25 mouse cellular contexts compared by ENCODE assay signal in genomic region chr12:77107251-77107650, GRCm38 (mm10).
DNase-seq lines count a peak whose midpoint lies in the region; ATAC-seq and TF ChIP-seq lines count a peak whose summit lies in the region.
"Had no signal": no experiment of that assay in that cellular context is flagged by ENCODE, and none has a peak within 500 bp of the region (broad histone marks: within the 10 kb centered on the region; RNA-seq: fewer than 3 reads in every experiment).

No protein-coding gene starts in this region.

- H3K9me3 ChIP-seq in liver, postnatal 0 days (ENCODE audit: low read length) = no peaks in the 10 kb centered on the region
- H3K9me3 ChIP-seq: embryonic facial prominence, embryonic 10.5 days; forebrain, embryonic 15.5 days; heart, embryonic 15.5 days; hindbrain, embryonic 13.5 days; limb, embryonic 15.5 days; liver, embryonic 15.5 days; stomach, embryonic 15.5 days had no signal

- no peaks in the 10 kb centered on the region for H3K79me2 ChIP-seq in liver, adult 2 months (ENCODE audit: control insufficient read depth, insufficient read depth, low read length)

- peak; percentile 45 for DNase-seq in cerebellum, adult 9-10 months
- no peak for DNase-seq in cerebellum, postnatal 14 days
- DNase-seq in liver, adult 2 months (ENCODE audit: extremely low read depth, low read depth, low spot score) = peak; percentile 56
- DNase-seq in liver, postnatal 0 days = no peak
- DNase-seq in adipocyte (ENCODE audit: low spot score) = peak; percentile 21
- DNase-seq in lung, postnatal 36 days = peak; percentile 37
- DNase-seq in kidney, adult 11 months = no peak
- DNase-seq in gastrocnemius, adult 8-10 months (ENCODE audit: low spot score in 2 of 2) = no peak
- DNase-seq: adrenal gland, postnatal 36 days; gastrocnemius, postnatal 36 days; heart, postnatal 36 days; kidney, adult 2 months; left cerebral cortex, postnatal 4 days; right cerebral cortex, postnatal 4 days had no signal

- no peak overlapping the region for H3K4me3 ChIP-seq in liver, adult 2 months (ENCODE audit: insufficient read depth, low read depth, low read length)
- H3K4me3 ChIP-seq in liver, postnatal 0 days (ENCODE audit: low read depth, low read length) = no peak overlapping the region
- H3K4me3 ChIP-seq: embryonic facial prominence, embryonic 10.5 days; forebrain, embryonic 15.5 days; heart, embryonic 15.5 days; hindbrain, embryonic 13.5 days; left cerebral cortex, adult 2 months; limb, embryonic 15.5 days; liver, embryonic 15.5 days; stomach, embryonic 15.5 days had no signal

- no peak overlapping the region for H3K4me2 ChIP-seq in liver, postnatal 0 days (ENCODE audit: low read depth, low read length)
- H3K4me2 ChIP-seq: forebrain, embryonic 15.5 days; heart, embryonic 15.5 days; hindbrain, embryonic 13.5 days; limb, embryonic 15.5 days; liver, embryonic 15.5 days; midbrain, embryonic 11.5 days; stomach, embryonic 15.5 days had no signal

- no peak for TF ChIP-seq EP300 in liver, postnatal 0 days (IDR thresholded peaks at IDR 0.05; ENCODE audit: low read depth)

- H3K4me1 ChIP-seq in liver, adult 2 months (ENCODE audit: control insufficient read depth, insufficient read depth, low read length) = 0 out of 2 replicates have a peak, but pooled peaks cover 2% of the 10 kb centered on the region
- H3K4me1 ChIP-seq in liver, postnatal 0 days (ENCODE audit: insufficient read depth) = peaks cover 3% of the 10 kb centered on the region; the same call in 1 of the 2 replicates
- H3K4me1 ChIP-seq: embryonic facial prominence, embryonic 10.5 days; forebrain, embryonic 15.5 days; heart, embryonic 15.5 days; hindbrain, embryonic 13.5 days; limb, embryonic 15.5 days; stomach, embryonic 15.5 days had no signal

- H3K36me3 ChIP-seq in liver, adult 2 months (ENCODE audit: control insufficient read depth, insufficient read depth, low read length) = no peaks in the 10 kb centered on the region
- H3K36me3 ChIP-seq in liver, postnatal 0 days (replicated peaks; ENCODE audit: insufficient read depth, low read length) = no peaks in the 10 kb centered on the region
- H3K36me3 ChIP-seq: embryonic facial prominence, embryonic 10.5 days; forebrain, embryonic 15.5 days; heart, embryonic 15.5 days; hindbrain, embryonic 13.5 days; limb, embryonic 15.5 days; liver, embryonic 15.5 days; stomach, embryonic 15.5 days had no signal

- no peaks in the 10 kb centered on the region for H3K27me3 ChIP-seq in liver, adult 2 months (ENCODE audit: control insufficient read depth, insufficient read depth, low read length)
- H3K27me3 ChIP-seq in liver, postnatal 0 days (ENCODE audit: insufficient read depth, low read length) = no peaks in the 10 kb centered on the region
- H3K27me3 ChIP-seq: forebrain, embryonic 15.5 days; heart, embryonic 15.5 days; hindbrain, embryonic 13.5 days; limb, embryonic 15.5 days; liver, embryonic 15.5 days; stomach, embryonic 15.5 days had no signal

- no peak for TF ChIP-seq CTCF in liver, adult 2 months (IDR thresholded peaks at IDR 0.05; ENCODE audit: low read depth, low read length)
- no peak for TF ChIP-seq CTCF in liver, postnatal 0 days (IDR thresholded peaks at IDR 0.05; ENCODE audit: low read depth)

- 83% methylated on average over 3 of the region's 3 CpGs for WGBS in liver, adult 2 months
- 75% methylated on average over 3 of the region's 3 CpGs for WGBS in liver, postnatal 0 days (ENCODE audit: insufficient replicate concordance)

- H3K9ac ChIP-seq in liver, adult 2 months (ENCODE audit: low read depth, low read length) = no peak overlapping the region
- H3K9ac ChIP-seq in liver, postnatal 0 days (replicated peaks) = no peak overlapping the region
- H3K9ac ChIP-seq: forebrain, embryonic 15.5 days; heart, embryonic 15.5 days; hindbrain, embryonic 13.5 days; limb, embryonic 15.5 days; liver, embryonic 15.5 days; stomach, embryonic 15.5 days had no signal

- H3K27ac ChIP-seq in liver, adult 2 months (replicated peaks; ENCODE audit: insufficient read depth, low read depth, low read length) = no peak overlapping the region
- no peak overlapping the region for H3K27ac ChIP-seq in liver, postnatal 0 days (ENCODE audit: low read depth)
- H3K27ac ChIP-seq: embryonic facial prominence, embryonic 10.5 days; forebrain, embryonic 15.5 days; heart, embryonic 15.5 days; hindbrain, embryonic 13.5 days; kidney, postnatal 0 days; left cerebral cortex, adult 2 months; limb, embryonic 15.5 days; liver, embryonic 15.5 days; macrophage; stomach, embryonic 15.5 days had no signal

- no peak for ATAC-seq in liver, postnatal 0 days
- ATAC-seq: forebrain, embryonic 15.5 days had no signal

- TF ChIP-seq POLR2A in liver, adult 2 months (IDR thresholded peaks at IDR 0.05; ENCODE audit: extremely low read depth, insufficient read depth, low read length) = no peak

Comparison
In these comparisons a context has a peak if more than half of its experiments do, and no peak if none do; other contexts are left out.
1. DNase-seq: peak in cerebellum, adult 9-10 months (single experiment), liver, adult 2 months (single experiment), adipocyte (single experiment) and lung, postnatal 36 days (single experiment); none in cerebellum, postnatal 14 days (0 of 2), liver, postnatal 0 days (single experiment), kidney, adult 11 months (single experiment) and gastrocnemius, adult 8-10 months (0 of 2).